Mouse (Mus musculus) kidney, adult 2 months (tissue): ENCODE results near the gene Ntsr1. TPM values are rescaled to one million over a fixed set of nuclear protein-coding genes. Genes with fewer than 3 reads are reported as not detected.

Source experiments
- DNase-seq: peaks from one replicate; pipeline ENCODE4 v3.0.0; 2021
- H3K27ac ChIP-seq: fragments of 200-500 bp; 2 replicates; pipeline ENCODE4 v1.5.1; 2012; ENCODE audit warnings: low read depth, low read length, control low read depth, inconsistent platforms; ENCODE audit not compliant: insufficient read depth
- H3K27me3 ChIP-seq: fragments of 200-500 bp; replicated peaks from 2 replicates; pipeline ENCODE4 v1.6.1; 2012; ENCODE audit warnings: mild to moderate bottlenecking, moderate library complexity, low read length, inconsistent platforms; ENCODE audit not compliant: control insufficient read depth, insufficient read depth
- H3K36me3 ChIP-seq: fragments of 200-500 bp; 2 replicates; pipeline ENCODE4 v1.6.1; 2012; ENCODE audit warnings: mild to moderate bottlenecking, moderate library complexity, low read length, inconsistent platforms; ENCODE audit not compliant: control insufficient read depth, insufficient read depth
- H3K4me1 ChIP-seq: fragments of 200-500 bp; 2 replicates; pipeline ENCODE4 v1.6.1; 2011; ENCODE audit warnings: low read length; ENCODE audit not compliant: control insufficient read depth, insufficient read depth
- H3K4me3 ChIP-seq: fragments of 200-500 bp; 2 replicates; pipeline ENCODE4 v1.5.1; 2011; ENCODE audit warnings: mild to moderate bottlenecking, low read depth, low read length, control low read depth; ENCODE audit not compliant: insufficient read depth
- CTCF ChIP-seq: fragments of 200-500 bp; conservative IDR thresholded peaks from 2 replicates; pipeline ENCODE4 v1.5.1; 2011; ENCODE audit warnings: low read depth, mild to moderate bottlenecking, control low read depth, low read length, moderate library complexity, mixed read lengths; ENCODE audit not compliant: insufficient read depth, insufficient read length
- POLR2A ChIP-seq: fragments of 200-500 bp; IDR thresholded peaks from one replicate; pipeline ENCODE4 v1.6.1; 2011; ENCODE audit warnings: low read depth, low read length, control low read depth
- WGBS: fragments of 180-500 bp; shearing (Covaris S2); methylation state at CpG from one replicate; pipeline ENCODE4 v1.1.7; 2018; 5-methylcytosine and 5-hydroxymethylcytosine counted together
- polyA plus RNA-seq: library from polyadenylated mRNA; depleted of rRNA; stranded (reverse); fragments of >200 nt; gene quantifications from 2 replicates; pipeline ENCODE4 v1.2.3, GENCODE M21; 2012; rRNA removed

Ntsr1 gene
- polyA plus RNA-seq, result not detected in 2 replicates

DNA sequence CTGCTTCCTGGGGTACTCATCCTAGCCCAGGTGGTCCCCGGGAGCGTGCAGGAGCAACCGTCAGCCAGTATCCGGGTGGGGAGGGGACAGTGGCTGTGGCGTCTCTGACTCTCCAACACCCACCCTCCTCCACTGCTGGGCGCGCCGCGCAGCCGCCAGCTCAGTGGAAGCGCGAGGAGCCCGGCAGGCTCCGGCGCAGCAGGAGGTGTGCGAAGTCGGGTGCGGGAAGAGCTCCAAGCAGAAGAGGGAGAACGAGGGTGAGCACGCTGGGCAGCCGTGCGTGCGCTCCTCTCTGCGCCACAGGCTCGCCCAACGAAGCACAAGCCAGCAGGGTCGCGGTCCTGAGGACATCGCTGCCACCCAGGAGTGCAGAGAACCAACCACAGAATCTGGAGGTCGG, at the start of gene Ntsr1:
Gene Ntsr1, plus strand, starts transcription at position 236 of the 400 bp plus-strand sequence.
- WGBS, result under 1% methylated on average over 30 of the region's 30 CpGs
- TF ChIP-seq POLR2A (no peak), CTCF (no peak)
- Histone ChIP-seq H3K27me3 (no peaks in the 10 kb centered on the region; the same call in 1 of the 2 replicates), H3K27ac (no peak within 1 kb of the TSS), H3K36me3 (no peaks in the 10 kb centered on the region), H3K4me1 (no peaks in the 10 kb centered on the region), H3K4me3 (no peak within 1 kb of the TSS)
- DNase-seq, result no peak

DNA sequence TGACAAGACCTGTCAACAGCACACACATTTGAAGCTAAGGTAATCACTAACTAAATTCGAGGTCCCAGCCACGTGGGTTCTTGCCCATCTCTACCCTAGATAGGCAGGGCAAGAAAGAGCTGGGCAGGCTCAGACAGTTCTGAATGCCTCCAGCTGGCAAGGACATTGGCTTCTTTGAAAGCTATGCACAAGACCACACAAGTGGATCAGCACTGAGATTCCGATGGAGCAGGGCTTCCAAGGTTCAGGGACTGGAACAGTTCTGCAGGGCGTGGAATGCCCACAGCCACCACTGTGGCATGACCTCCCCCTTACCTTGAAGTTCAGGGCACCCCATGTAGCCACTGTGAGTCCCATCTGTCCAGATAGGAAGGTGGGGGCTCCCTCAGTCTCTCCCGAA, 49.2 kb upstream of the Ntsr1 start:
- Histone ChIP-seq H3K27me3 (no peaks in the 10 kb centered on the region), H3K27ac (no peak overlapping the region), H3K36me3 (no peaks in the 10 kb centered on the region), H3K4me1 (no peaks in the 10 kb centered on the region), H3K4me3 (no peak overlapping the region)
- DNase-seq, result peak; percentile 31
- TF ChIP-seq POLR2A, result no peak
- TF ChIP-seq CTCF, result no peak
- 67% methylated on average over 5 of the region's 5 CpGs for WGBS

DNA sequence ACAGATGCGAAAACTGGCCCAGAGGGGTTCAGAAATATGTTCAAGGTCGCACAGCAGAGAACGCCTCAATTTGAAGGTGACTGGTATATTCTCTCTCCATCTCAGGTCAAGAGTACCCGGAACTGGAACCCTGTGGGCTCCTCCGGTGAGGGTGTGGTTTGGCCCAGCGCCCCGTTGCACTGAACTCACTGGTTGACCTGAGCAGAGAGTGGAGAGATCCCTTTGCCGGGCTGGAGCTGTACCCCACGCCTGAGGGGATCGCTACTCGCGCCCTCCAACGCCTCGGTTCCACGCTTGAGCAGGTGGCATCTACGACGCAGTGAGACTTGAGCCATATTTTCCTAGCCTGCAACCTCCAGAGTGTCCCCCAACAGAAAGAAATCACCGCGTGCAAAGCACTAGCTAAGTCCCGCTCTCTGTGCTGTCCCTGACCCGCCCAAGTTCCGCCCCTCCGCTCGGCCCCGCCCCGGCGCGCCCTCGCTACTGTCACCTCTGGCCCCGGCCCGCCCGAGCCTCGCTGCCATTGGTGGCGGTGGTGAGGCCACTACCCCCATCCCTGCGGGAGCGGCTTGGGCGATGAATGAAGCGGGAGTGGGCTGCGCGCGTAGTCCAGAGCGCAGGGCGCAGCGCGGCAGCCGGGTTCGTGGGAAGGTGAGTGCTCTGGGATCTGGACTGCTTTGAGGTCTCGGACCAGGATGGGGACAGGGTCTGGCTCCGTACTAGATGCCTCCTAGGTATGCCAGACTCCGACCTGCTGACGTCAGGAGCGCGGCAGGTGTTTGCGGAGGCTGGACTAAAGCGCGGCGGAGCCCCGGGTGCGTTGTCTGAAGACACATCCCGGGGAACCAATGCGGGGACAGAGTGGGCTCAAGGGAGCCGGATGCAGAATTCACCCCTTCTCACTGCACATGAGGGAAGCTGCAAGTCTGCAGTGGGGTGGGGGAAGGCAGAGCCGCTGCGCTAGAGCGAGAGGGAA, 43.8 kb upstream of the Ntsr1 start, which contains the start of gene Slco4a1:
Gene Slco4a1, plus strand, starts transcription at position 523 of the 976 bp plus-strand sequence.
- peak within 1 kb of the TSS; percentile 81 for H3K27ac ChIP-seq
- H3K36me3 ChIP-seq, result no peaks in the 10 kb centered on the region
- TF ChIP-seq CTCF (no peak), POLR2A (peak; percentile 88)
- H3K4me3 ChIP-seq, result peak within 1 kb of the TSS; percentile 51
- WGBS, result 3% methylated on average over 65 of the region's 65 CpGs
- no peaks in the 10 kb centered on the region for H3K27me3 ChIP-seq
- peaks cover 1% of the 10 kb centered on the region; the same call in 1 of the 2 replicates for H3K4me1 ChIP-seq
- peak; percentile 96 for DNase-seq

DNA sequence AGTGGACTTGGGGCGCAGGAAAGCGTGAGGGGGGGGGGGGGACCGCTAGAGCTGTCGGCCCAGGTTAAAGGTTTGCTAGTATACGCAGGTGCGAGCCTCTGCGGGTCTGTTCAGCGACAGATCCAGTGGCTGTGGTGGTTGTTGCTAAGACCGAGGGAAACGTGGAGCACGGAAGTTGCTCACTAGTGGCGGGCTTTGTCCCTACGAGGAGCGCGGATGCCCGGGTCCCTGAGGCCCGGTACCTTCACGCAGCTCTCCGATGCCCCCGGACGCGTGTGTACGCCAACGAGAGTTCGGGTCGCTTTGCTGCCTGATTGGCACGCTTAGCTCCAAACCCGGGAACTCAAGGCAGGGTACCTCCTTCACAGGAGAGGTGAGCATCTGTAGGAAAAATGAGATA, 43.1 kb upstream of the Ntsr1 start:
- H3K36me3 ChIP-seq, result no peaks in the 10 kb centered on the region
- WGBS, result 5% methylated on average over 28 of the region's 28 CpGs
- no peak for DNase-seq

DNA sequence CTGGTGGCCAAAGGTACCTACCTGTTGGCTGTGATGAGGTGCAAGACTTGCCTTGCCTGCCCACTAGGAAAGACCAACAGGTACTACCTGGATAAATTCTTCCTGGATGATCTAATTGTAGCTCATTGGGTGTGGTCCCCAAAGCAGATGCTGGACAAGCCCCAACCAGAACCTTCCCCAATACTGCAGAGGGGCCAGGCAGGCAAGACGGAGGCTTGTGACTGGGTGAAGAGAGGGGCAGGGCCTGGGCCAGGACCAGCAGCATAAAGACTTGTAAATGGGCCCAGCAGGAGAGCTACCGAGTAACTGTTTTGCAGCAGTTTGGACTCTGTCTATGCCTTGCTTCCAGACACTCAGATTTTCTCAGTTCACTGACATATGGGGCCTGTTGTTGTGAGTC, 42.1 kb upstream of the Ntsr1 start:
- WGBS, result 73% methylated on average over 2 of the region's 2 CpGs
- peaks cover 10% of the 10 kb centered on the region; the same call in 1 of the 2 replicates for H3K4me1 ChIP-seq

More for the DNA sequence above, 43.1 kb upstream of the Ntsr1 start:
- Histone ChIP-seq H3K4me1 (peaks cover 7% of the 10 kb centered on the region; the same call in 1 of the 2 replicates), H3K27ac (peak overlapping the region; percentile 49), H3K27me3 (no peaks in the 10 kb centered on the region), H3K4me3 (peak overlapping the region; percentile 51)
- TF ChIP-seq CTCF (no peak), POLR2A (no peak)

DNA sequence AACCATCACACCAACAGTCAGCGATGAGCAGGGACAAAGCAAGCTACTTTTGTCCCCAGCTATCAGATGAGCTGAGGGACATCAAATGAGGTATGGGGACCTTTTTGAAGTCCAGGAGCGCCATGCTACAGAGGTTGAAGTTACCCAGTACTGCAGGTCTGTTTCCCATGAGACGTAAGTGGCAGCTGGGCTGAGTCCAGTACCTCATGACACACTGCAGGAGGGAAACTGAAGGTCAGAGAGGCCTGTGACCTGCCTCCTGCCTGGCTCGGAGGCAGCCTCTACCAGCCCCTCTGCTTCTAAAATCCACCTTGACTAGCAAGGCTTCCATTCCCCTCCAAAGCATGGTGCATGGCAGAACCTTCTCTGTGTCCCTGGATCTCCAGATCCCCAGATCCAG, 40.3 kb upstream of the Ntsr1 start:
- no peaks in the 10 kb centered on the region for H3K27me3 ChIP-seq
- H3K36me3 ChIP-seq, result no peaks in the 10 kb centered on the region
- peak; percentile 56 for DNase-seq
- 75% methylated on average over 4 of the region's 4 CpGs for WGBS
- H3K4me1 ChIP-seq, result peaks cover 10% of the 10 kb centered on the region; the same call in 1 of the 2 replicates
- TF ChIP-seq POLR2A (no peak), CTCF (no peak)
- no peak overlapping the region for H3K4me3 ChIP-seq
- H3K27ac ChIP-seq, result peak overlapping the region; percentile 57

More for the DNA sequence above, 42.1 kb upstream of the Ntsr1 start:
- peak; percentile 59 for DNase-seq
- Histone ChIP-seq H3K36me3 (no peaks in the 10 kb centered on the region), H3K27ac (peak overlapping the region; percentile 49), H3K27me3 (no peaks in the 10 kb centered on the region), H3K4me3 (peak overlapping the region; percentile 51)
- no peak for TF ChIP-seq POLR2A
- TF ChIP-seq CTCF, result no peak

DNA sequence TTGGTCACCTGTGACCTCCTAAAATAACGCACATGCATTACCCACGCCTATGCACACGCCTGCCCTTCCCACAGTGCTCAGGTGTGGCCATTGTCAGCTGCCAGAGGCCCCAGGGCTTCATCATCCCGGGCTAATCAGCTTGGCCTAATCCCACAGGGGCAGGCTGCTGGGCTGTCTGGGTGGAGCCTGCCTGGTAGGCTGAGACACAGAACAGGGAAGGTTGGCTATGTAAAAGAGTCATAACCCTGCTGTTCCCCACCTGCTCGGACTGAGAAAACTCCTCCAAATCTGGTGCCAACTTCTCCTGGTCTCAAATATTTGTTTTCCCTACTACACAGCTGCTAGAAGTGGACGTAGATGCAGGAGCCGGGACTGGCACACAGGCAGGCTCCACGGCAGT, 39.0 kb upstream of the Ntsr1 start:
- TF ChIP-seq POLR2A (no peak), CTCF (no peak)
- 59% methylated on average over 8 of the region's 8 CpGs for WGBS
- peak; percentile 26 for DNase-seq

More for the DNA sequence above, 39.0 kb upstream of the Ntsr1 start:
- Histone ChIP-seq H3K27ac (peak overlapping the region; percentile 73), H3K4me1 (peaks cover 10% of the 10 kb centered on the region; the same call in 1 of the 2 replicates), H3K4me3 (no peak overlapping the region), H3K36me3 (no peaks in the 10 kb centered on the region), H3K27me3 (no peaks in the 10 kb centered on the region)
